Comparison of ENCODE assay signal across 13 mouse cellular contexts in the genomic region with DNA sequence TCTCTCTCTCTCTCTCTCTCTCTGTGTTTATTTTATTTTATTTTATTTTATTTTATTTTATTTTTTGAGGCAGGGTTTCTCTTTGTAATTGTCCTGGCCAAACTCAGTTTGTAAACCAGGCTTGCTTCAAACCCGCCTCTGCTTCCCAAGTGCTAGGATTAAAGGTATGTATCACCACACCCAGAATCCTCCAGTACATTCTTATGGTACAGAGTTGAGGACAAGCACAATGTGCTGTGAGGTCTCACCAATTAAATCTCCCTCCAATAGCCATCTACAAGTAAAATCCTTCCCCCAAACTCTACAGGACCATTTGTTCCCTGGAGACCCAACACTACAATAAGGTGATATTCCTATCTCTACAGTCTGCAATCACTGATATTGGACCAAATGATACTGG.
A peak's percentile ranks its signal among the peaks of the same experiment; 100 is the strongest.
DNase-seq lines count a peak whose midpoint lies in the region.
"Had no signal": no experiment of that assay in that cellular context is flagged by ENCODE, and none has a peak within 500 bp of the region (broad histone marks: within the 10 kb centered on the region; RNA-seq: fewer than 3 reads in every experiment).

No protein-coding gene starts in this region.

- DNase-seq in ES-CJ7 (ENCODE audit: low read depth, low spot score), result peak; percentile 39
- DNase-seq in R1 (ENCODE audit: low read depth, low spot score), result peak; percentile 62
- no peak for DNase-seq in cerebellum, adult 11-12 months
- DNase-seq in cerebellum, postnatal 36 days, result no peak
- DNase-seq in gastrocnemius, postnatal 14 days, result no peak
- DNase-seq: adrenal gland, adult 8-10 months; adrenal gland, postnatal 14 days; adrenal gland, postnatal 36 days; cerebellum, adult 18-20 months; cerebellum, adult 8-10 months; cerebellum, adult 9-11 months; cerebellum, postnatal 14 days; forebrain, postnatal 0 days had no signal

- intact Hi-C loops in gastrocnemius, postnatal 14 days (cut with DNase I; ENCODE audit: low total_unique reads), result no loop called here

Comparison
In these comparisons a context has a peak if more than half of its experiments do, and no peak if none do; other contexts are left out.
1. DNase-seq: peak in ES-CJ7 (single experiment) and R1 (single experiment); none in cerebellum, adult 11-12 months (single experiment), cerebellum, postnatal 36 days (0 of 2) and gastrocnemius, postnatal 14 days (single experiment).